Mouse (Mus musculus) layer of hippocampus, postnatal 14 days (tissue): ENCODE measurements around the gene Myo1d. TPM values are rescaled to one million over a fixed set of nuclear protein-coding genes. Genes with fewer than 3 reads are reported as not detected.

Source experiments
- DNase-seq, 2 experiments: peaks; one replicate each; pipeline ENCODE4 v3.0.0; 2021 to 2022; ENCODE audit warnings: low spot score in 2 of 2, mixed read lengths in 1 of 2
- total RNA-seq, 2 experiments: library from RNA; stranded (reverse); gene quantifications; 2 replicates each; pipeline ENCODE4 v1.2.3; 2021

Gene Myo1d
- total RNA-seq, 2 experiments from 2014 or later: 4.7 to 5.0 TPM

DNA sequence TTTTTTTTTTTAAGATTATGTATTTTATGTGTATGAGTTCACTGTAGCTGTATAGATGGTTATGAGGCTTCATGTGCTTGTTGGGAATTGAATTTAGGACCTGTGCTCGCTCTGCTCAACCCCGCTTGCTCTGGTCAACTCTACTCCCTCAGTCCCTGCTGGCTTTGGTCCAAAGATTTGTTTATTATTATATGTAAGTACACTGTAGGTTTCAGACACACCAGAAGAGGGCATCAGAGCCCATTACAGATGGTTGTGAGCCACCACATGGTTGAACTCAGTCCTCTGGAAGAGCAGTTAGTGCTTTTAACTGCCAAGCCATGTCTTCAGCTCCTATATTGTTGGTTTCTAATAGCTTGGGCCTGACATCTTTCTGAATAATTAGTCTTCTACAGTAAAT is 330.0 kb downstream of the Myo1d start:
- DNase-seq: no peak

DNA sequence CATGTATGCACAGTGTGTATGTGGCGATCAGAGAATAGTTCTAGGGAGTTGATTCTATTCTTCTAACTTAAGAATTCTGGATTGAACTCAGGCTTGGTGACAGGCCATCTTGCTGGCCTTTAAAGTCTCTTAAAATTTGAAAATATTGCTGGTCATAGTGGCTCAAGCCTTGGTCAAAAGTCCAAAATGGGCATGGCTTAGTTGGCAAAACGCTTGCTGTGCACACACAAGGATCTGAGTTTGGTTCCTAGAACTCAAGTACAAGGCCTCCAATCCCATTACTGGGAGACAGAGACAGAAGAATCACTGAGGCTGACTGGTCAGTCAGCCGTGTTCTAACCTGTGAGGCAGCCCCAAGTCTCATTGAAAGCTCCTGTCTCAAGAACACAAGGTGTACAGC is 332.9 kb downstream of the Myo1d start:
- DNase-seq: no peak

Other genes with a start within 250 kb of the Myo1d start
- 10 to 100 TPM in 1 of 2 experiments, 1 to 10 TPM in 1; 7.3 to 10.7 TPM for gene Tmem98, start 30.1 kb upstream of the Myo1d start, total RNA-seq
- not detected for gene Spaca3, start 78.3 kb upstream of the Myo1d start, total RNA-seq